Mouse (Mus musculus) hindbrain, embryonic 10.5 days (tissue): ENCODE measurements around the gene Myo10. TPM values are rescaled to one million over a fixed set of nuclear protein-coding genes. Genes with fewer than 3 reads are reported as not detected.

Experiments
- DNase-seq: peaks from one replicate; pipeline ENCODE4 v3.0.0-alpha.2; 2017; ENCODE audit warnings: low spot score
- H3K27ac ChIP-seq: fragments of 300-500 bp; sonication (generic); 2 replicates; pipeline ENCODE4 v1.5.1; 2016; ENCODE audit warnings: mild to moderate bottlenecking, moderate library complexity
- H3K27me3 ChIP-seq: fragments of 300-500 bp; sonication (generic); 2 replicates; pipeline ENCODE4 v1.6.1; 2016; ENCODE audit warnings: mild to moderate bottlenecking; ENCODE audit not compliant: poor library complexity, insufficient read depth, severe bottlenecking
- H3K36me3 ChIP-seq: fragments of 300-500 bp; sonication (generic); 2 replicates; pipeline ENCODE4 v1.6.1; 2016; ENCODE audit warnings: mild to moderate bottlenecking, moderate library complexity
- H3K4me1 ChIP-seq: fragments of 300-500 bp; sonication (generic); replicated peaks from 2 replicates; pipeline ENCODE4 v1.6.1; 2016; ENCODE audit warnings: mild to moderate bottlenecking
- H3K4me3 ChIP-seq: fragments of 300-500 bp; sonication (generic); 2 replicates; pipeline ENCODE4 v1.5.1; 2016; ENCODE audit warnings: mild to moderate bottlenecking, moderate library complexity
- H3K9me3 ChIP-seq: fragments of 300-500 bp; sonication (generic); 2 replicates; pipeline ENCODE4 v1.6.1; 2016; ENCODE audit warnings: mild to moderate bottlenecking, moderate library complexity
- WGBS: fragments of 180-500 bp; shearing (Covaris S2); methylation state at CpG from one replicate; pipeline ENCODE4 v1.1.7; 2016; 5-methylcytosine and 5-hydroxymethylcytosine counted together
- polyA plus RNA-seq: library from polyadenylated mRNA; unstranded; fragments of >200 nt; fragmentation: Nextera tagmentation; extraction: Ambion mirVana; gene quantifications from 2 replicates; pipeline ENCODE4 v1.2.1, GENCODE M21; 2016

Myo10 gene
- polyA plus RNA-seq, 1 experiment from 2014 or later, result 41.8 TPM

DNA sequence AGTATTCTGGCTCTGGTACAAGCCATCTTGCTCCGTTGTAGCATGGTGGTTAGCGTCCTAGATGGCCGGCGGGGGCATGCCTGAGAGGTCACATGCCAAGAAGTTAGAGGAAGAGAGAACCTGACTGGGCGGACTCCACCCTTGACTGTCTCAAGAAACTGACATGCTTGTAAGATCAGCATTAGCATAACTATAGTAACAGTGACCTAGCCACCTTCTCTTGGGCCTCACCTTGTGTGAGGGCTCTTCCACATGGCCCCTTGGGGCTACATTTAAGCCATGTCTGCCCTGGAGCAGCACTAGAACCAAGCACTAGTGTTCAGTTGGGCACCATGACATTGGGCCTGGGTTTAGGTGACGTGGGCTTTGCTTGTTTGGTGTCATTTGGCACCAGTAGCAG, 102.2 kb downstream of the Myo10 start:
- peaks cover 64% of the 10 kb centered on the region for H3K36me3 ChIP-seq
- no peak for DNase-seq
- 92% methylated on average over 6 of the region's 6 CpGs for WGBS

DNA sequence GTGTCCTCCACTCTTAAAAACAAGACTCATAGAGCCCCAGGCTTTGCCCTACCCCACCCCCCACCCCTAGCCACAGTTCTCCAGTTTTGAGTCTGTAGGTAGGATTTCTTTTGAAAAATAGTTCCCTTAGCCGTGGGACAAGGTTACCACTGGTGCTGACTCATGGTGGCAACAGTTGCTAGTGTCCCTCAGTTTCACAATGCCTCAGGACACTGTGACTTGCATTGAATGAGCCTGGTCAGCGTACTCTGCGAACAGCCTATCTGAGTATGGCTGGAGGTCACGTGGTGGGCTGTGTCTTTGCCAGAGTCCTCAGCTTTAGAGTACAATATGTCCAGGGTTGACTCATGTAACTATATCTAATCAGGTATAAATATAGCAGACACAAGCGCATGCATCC, 104.5 kb downstream of the Myo10 start:
- Histone ChIP-seq H3K36me3 (peaks cover 52% of the 10 kb centered on the region), H3K27me3 (no peaks in the 10 kb centered on the region), H3K4me1 (peaks cover 8% of the 10 kb centered on the region; the same call in 1 of the 2 replicates), H3K4me3 (no peak overlapping the region), H3K27ac (no peak overlapping the region), H3K9me3 (no peaks in the 10 kb centered on the region)
- DNase-seq, result no peak
- 91% methylated on average over 5 of the region's 5 CpGs for WGBS

More for the DNA sequence above, 102.2 kb downstream of the Myo10 start:
- H3K4me1 ChIP-seq, result 0 out of 2 replicates have a peak, but pooled peaks cover 4% of the 10 kb centered on the region
- no peaks in the 10 kb centered on the region for H3K27me3 ChIP-seq
- H3K9me3 ChIP-seq, result no peaks in the 10 kb centered on the region
- H3K4me3 ChIP-seq, result no peak overlapping the region
- H3K27ac ChIP-seq, result no peak overlapping the region

DNA sequence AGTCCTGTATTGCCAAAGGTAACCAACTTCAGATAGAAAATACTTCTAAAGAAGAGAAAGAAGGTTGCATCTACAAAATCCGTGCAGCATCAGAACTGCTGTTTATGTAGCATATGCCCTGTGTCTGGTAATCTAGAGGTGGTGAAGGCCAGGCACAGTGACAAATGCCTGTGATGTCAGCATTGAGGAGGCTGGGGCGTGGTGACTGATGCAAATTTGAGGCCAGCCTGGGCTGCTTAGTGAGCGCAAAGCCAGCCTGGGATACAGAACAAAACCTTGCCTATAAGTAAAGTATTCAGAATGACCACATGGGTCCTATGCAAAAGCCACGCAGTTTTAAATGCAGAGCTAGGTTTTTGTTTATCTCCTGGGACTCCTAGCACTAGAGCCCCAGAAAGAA, 106.2 kb downstream of the Myo10 start:
- DNase-seq, result no peak
- Histone ChIP-seq H3K27ac (no peak overlapping the region), H3K9me3 (no peaks in the 10 kb centered on the region), H3K36me3 (peaks cover 42% of the 10 kb centered on the region), H3K27me3 (no peaks in the 10 kb centered on the region), H3K4me3 (no peak overlapping the region), H3K4me1 (peaks cover 4% of the 10 kb centered on the region; the same call in 1 of the 2 replicates)
- WGBS, result 65% methylated on average over 4 of the region's 4 CpGs

DNA sequence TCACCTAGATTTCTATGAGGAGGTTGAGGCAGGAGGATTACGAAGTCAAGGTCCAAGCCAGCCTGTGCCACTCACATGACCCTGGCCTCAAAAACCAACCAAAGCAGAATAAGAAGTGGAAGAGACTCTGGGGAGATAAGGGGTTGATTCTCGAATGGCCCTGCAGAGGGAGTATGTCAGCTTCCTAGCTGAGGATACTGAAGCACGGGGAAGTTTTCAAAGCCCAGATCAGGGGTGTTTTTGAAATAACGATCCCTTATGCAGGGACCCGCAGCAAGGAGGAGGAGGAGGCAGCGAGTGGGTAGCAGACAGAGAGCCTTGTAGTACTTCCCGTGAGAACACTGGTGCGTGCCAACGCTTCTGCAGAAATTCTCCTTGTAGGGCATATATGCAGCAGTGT, 108.7 kb downstream of the Myo10 start:
- no peaks in the 10 kb centered on the region for H3K27me3 ChIP-seq
- H3K4me3 ChIP-seq, result no peak overlapping the region
- H3K4me1 ChIP-seq, result peaks cover 4% of the 10 kb centered on the region; the same call in 1 of the 2 replicates
- WGBS, result 46% methylated on average over 9 of the region's 9 CpGs
- H3K36me3 ChIP-seq, result peaks cover 41% of the 10 kb centered on the region
- peak; percentile 9 for DNase-seq
- H3K9me3 ChIP-seq, result no peaks in the 10 kb centered on the region
- H3K27ac ChIP-seq, result no peak overlapping the region

DNA sequence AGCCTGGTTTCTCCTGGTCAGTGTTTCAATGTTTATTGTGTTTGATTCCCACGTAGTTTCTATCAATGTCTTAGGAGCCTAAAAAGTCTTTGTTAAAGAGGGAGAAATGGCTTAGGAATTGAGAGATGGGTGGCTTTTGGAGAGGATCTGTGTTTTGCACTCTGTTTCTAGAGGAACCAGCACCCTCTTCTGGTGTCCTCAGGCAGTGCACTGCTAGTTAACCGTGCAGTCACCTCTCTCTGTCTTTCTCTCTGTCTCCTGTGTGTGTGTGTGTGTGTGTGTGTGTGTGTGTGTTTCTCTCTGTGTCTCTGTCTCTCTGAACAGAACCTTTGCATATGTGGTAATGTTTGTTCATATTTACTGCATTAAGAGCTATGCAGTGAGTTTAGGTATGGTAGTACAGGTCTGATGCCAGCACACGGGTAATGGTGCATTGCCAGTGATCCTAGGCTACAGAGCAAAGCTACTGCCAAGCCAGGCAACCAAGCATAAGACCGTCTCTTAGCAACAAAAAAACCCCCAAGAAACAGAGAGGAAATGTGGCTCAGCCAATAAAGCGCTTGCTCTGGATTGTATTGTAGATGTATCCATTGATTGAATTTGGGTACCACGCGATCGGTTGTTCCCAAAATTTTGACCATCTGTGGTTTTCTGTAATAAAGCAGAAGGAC, 110.6 kb downstream of the Myo10 start:
- H3K27ac ChIP-seq, result 0 out of 2 replicates have a peak overlapping the region, but pooled peaks have one; percentile 20
- 83% methylated on average over 8 of the region's 8 CpGs for WGBS
- H3K4me1 ChIP-seq, result peaks cover 4% of the 10 kb centered on the region; the same call in 1 of the 2 replicates
- DNase-seq, result peak; percentile 23
- H3K36me3 ChIP-seq, result peaks cover 46% of the 10 kb centered on the region
- H3K9me3 ChIP-seq, result no peaks in the 10 kb centered on the region
- no peaks in the 10 kb centered on the region for H3K27me3 ChIP-seq
- H3K4me3 ChIP-seq, result no peak overlapping the region

DNA sequence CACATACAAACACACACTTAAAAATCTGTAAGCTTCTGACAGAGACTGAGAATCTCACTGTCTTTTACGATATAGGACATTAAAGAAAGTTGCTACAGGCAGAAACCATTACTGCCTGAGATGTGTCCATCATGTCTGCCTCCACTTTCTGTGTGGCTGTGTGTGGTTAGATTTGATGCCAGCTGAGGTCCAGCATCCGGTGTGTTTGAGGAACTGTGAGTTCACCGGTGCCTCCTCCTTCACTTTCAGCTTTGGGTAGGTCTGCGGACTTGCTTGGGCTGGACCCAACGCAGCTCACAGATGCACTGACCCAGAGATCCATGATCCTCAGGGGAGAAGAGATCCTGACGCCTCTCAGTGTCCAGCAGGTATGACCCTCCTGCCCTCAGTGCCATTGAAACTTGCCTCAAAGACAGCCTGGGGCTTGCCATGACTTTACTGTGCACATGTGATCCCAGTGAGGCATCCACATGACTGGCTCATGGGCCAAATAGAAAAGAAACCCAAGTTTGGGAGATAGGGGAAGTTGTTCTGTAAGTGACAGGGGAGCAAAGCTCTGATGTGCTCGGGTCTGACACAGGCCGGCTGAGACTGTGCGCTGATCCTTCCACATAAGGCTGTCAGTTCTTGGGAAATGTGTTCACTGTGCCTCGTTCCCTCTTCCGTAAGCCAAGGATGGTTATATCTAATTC, 111.6 kb downstream of the Myo10 start:
- WGBS, result 91% methylated on average over 11 of the region's 11 CpGs
- no peak for DNase-seq
- no peak overlapping the region for H3K27ac ChIP-seq
- no peaks in the 10 kb centered on the region for H3K9me3 ChIP-seq
- no peaks in the 10 kb centered on the region for H3K27me3 ChIP-seq
- no peak overlapping the region for H3K4me3 ChIP-seq
- H3K36me3 ChIP-seq, result peaks cover 56% of the 10 kb centered on the region
- peaks cover 4% of the 10 kb centered on the region; the same call in 1 of the 2 replicates for H3K4me1 ChIP-seq

DNA sequence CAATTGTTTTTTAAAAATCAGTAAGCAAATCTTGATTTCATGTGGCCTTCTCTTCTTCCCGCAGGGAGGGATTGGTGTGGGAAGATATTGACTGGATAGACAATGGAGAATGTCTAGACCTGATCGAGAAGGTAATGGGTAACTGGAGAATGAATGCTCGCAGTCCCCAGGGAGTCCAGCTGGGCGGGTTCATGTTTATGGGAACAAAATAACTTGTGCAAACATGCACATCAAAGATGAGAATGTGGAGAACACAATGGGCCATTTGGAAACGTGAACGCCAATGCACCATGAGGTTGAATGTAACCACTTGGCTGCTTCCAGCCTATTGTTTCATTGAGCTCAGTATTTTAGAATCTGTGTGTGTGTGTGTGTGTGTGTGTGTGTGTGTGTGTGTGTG, 114.2 kb downstream of the Myo10 start:
- Histone ChIP-seq H3K4me3 (no peak overlapping the region), H3K27ac (no peak overlapping the region), H3K9me3 (no peaks in the 10 kb centered on the region), H3K27me3 (no peaks in the 10 kb centered on the region), H3K36me3 (peaks cover 76% of the 10 kb centered on the region), H3K4me1 (0 out of 2 replicates have a peak, but pooled peaks cover 5% of the 10 kb centered on the region)
- DNase-seq, result no peak
- 61% methylated on average over 6 of the region's 6 CpGs for WGBS

DNA sequence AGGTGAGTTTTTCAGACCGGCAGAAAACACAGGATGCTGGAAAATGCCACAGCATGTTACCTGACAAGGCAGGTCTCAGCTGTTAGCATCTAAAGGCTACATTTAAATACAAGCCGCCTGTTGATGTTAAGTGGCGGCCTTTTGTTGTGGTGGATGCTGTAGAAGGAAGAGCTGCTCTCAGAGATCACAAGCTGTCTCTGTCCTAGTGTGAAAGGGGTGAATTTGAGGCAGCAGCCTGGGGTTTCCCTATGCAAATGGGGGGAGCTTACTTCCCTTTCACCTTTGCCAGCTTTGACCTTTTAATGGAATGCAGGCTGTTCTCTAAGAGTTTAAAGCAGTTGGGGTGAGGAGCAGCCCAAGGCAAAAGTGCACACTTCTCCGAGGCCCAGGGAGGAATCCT, 117.9 kb downstream of the Myo10 start:
- Histone ChIP-seq H3K36me3 (peaks cover 85% of the 10 kb centered on the region), H3K27me3 (no peaks in the 10 kb centered on the region), H3K4me1 (0 out of 2 replicates have a peak, but pooled peaks cover 6% of the 10 kb centered on the region), H3K9me3 (no peaks in the 10 kb centered on the region), H3K27ac (no peak overlapping the region), H3K4me3 (no peak overlapping the region)
- DNase-seq, result no peak
- WGBS, result 57% methylated on average over 4 of the region's 4 CpGs

DNA sequence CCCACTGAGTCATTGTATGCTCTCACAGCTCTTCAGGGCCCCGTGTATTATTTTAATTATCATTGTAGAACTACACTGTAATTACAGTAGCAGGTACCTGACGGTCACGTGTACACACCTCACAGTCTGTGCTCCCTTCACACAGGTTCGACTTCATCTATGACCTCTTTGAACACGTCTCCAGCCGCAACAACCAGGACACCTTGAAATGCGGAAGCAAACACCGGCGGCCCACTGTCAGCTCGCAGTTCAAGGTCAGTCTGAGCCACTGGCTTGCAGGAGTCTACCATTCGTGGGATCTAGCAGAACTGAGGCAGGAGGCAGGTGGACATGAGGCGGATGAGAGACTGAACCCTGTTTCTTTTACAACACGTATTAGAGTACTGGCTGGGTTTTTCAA, 119.9 kb downstream of the Myo10 start:
- no peaks in the 10 kb centered on the region for H3K27me3 ChIP-seq
- 0 out of 2 replicates have a peak, but pooled peaks cover 8% of the 10 kb centered on the region for H3K4me1 ChIP-seq
- WGBS, result 92% methylated on average over 13 of the region's 13 CpGs
- no peak overlapping the region for H3K27ac ChIP-seq
- peaks cover 85% of the 10 kb centered on the region for H3K36me3 ChIP-seq
- DNase-seq, result no peak
- H3K9me3 ChIP-seq, result no peaks in the 10 kb centered on the region
- H3K4me3 ChIP-seq, result no peak overlapping the region

DNA sequence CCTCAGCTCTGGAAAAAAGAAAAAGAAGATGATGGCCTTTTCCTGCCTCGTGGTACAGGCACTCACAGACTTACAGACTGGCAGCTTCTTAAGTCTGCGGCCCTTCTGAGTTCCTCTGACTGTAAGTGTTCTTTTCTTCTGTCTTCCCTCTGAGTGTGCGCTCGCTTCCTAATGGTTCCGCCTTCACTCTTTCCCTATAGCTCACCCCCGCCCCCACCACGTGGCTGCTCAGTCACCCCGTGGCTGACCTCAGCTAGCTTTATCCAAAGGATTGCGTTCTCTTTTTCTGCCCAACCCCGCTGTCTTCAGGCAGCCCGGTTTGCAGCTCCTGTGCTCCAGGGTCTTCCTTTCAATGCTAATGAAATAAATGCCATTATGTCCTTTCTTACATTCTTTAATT, 129.2 kb downstream of the Myo10 start:
- no peak for DNase-seq
- H3K4me1 ChIP-seq, result peaks cover 58% of the 10 kb centered on the region
- no peaks in the 10 kb centered on the region for H3K27me3 ChIP-seq
- no peak overlapping the region for H3K4me3 ChIP-seq
- H3K36me3 ChIP-seq, result peaks cover 28% of the 10 kb centered on the region
- no peaks in the 10 kb centered on the region for H3K9me3 ChIP-seq
- 29% methylated on average over 11 of the region's 11 CpGs for WGBS
- peak overlapping the region; percentile 68 for H3K27ac ChIP-seq

DNA sequence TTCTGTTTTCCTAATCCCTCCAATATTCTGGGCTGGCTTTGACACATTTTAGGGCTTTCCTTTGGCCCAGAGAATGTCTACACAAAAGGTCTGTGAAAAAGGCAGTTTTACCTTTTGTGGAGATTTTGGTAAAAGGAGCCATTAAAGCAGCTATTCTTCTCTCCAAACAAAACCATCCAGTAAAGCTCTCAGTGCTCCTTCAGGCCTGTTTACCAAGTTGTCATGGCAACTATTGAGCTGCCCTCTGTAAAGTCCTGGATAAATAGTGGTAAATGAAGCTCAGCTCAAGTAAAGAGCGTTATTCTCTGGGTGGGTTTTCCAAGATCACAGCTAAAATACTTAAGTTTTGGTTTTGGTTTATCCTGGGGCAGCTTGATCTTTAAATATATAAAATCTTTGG, 130.3 kb downstream of the Myo10 start:
- H3K4me3 ChIP-seq, result peak overlapping the region; percentile 51
- no peaks in the 10 kb centered on the region for H3K27me3 ChIP-seq
- H3K27ac ChIP-seq, result peak overlapping the region; percentile 89
- no peaks in the 10 kb centered on the region for H3K9me3 ChIP-seq
- no peak for DNase-seq
- peaks cover 63% of the 10 kb centered on the region for H3K4me1 ChIP-seq
- 35% methylated on average over 1 of the region's 1 CpGs for WGBS
- H3K36me3 ChIP-seq, result peaks cover 25% of the 10 kb centered on the region

DNA sequence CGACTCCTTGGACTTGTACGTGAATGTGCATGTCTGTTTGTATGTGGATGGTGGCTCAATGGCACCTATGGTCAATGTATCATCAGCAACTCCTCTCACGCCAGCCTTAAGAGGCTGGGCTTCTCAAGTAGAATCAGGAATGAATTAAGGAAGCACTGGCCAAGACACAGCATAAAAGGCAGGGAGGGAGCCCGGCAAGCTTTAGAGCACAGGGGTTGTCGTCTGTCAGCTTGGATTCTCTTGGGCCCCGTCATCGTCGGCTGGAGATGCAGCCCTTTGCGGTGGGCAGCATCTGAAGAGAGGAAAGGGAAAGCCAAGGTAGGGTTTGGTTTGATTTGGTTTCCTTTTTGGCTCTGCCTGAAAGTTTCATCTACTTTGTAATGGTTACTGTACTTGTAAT, 130.7 kb downstream of the Myo10 start:
- peaks cover 67% of the 10 kb centered on the region for H3K4me1 ChIP-seq
- H3K9me3 ChIP-seq, result no peaks in the 10 kb centered on the region
- peaks cover 23% of the 10 kb centered on the region for H3K36me3 ChIP-seq
- peak overlapping the region; percentile 51 for H3K4me3 ChIP-seq
- H3K27me3 ChIP-seq, result no peaks in the 10 kb centered on the region
- H3K27ac ChIP-seq, result peak overlapping the region; percentile 89
- WGBS, result 18% methylated on average over 9 of the region's 9 CpGs
- no peak for DNase-seq

DNA sequence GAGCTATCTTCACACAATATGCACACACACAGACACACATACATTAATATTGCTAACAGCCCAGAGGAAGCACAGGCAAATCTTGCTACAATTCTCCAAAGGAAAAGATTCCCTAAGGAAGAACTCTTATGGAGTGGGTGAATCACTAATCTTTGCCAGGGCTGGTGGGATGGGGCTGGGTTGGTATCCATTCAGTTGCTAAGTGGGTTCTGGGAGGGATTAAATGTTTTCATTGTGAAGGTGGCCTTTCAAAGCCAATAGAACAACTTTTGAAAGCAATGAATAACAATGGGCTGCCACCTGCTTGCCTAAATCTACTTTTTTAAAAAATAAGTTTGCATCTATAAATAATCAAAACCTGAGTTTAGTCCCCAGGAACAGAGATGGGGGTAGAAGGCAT, 131.6 kb downstream of the Myo10 start:
- Histone ChIP-seq H3K4me3 (peak overlapping the region; percentile 51), H3K27ac (peak overlapping the region; percentile 89), H3K9me3 (no peaks in the 10 kb centered on the region), H3K36me3 (peaks cover 16% of the 10 kb centered on the region), H3K4me1 (peaks cover 76% of the 10 kb centered on the region), H3K27me3 (no peaks in the 10 kb centered on the region)
- DNase-seq, result no peak
